Mouse (Mus musculus): ENCODE measurements around the gene 2310034G01Rik.

GRCm38 (mm10) chr19:46318031-46318471, 32.1 kb downstream of the 2310034G01Rik start:
- TF ChIP-seq CTCF (IDR thresholded peaks at IDR 0.05; ENCODE audit: extremely low read depth, insufficient read length, insufficient replicate concordance, low read depth, low read length) (no peak), POLR2A (IDR thresholded peaks at IDR 0.05; ENCODE audit: low read depth, low read length) (no peak)
